Mouse (Mus musculus) stomach, embryonic 15.5 days (tissue): ENCODE measurements around the gene Acd. TPM values are rescaled to one million over a fixed set of nuclear protein-coding genes. Genes with fewer than 3 reads are reported as not detected.
A peak's percentile ranks its signal among the peaks of the same experiment; 100 is the strongest.

Experiments used
- ATAC-seq: fragments of 200-750 bp; cut with Nextera tagmentation; 2 replicates; pipeline ENCODE4 v1.8.0; 2017; ENCODE audit warnings: low read depth, moderate number of reproducible peaks, moderate TSS enrichment; ENCODE audit not compliant: insufficient read depth, low FRiP score
- H3K27ac ChIP-seq: fragments of 300-500 bp; sonication (generic); 2 replicates; pipeline ENCODE4 v1.5.1; 2015; ENCODE audit warnings: mild to moderate bottlenecking, inconsistent platforms
- H3K27me3 ChIP-seq: fragments of 300-500 bp; sonication (generic); replicated peaks from 2 replicates; pipeline ENCODE4 v1.6.1; 2015; ENCODE audit warnings: inconsistent platforms
- H3K36me3 ChIP-seq: fragments of 300-500 bp; sonication (generic); 2 replicates; pipeline ENCODE4 v1.6.1; 2015; ENCODE audit warnings: inconsistent platforms
- H3K4me1 ChIP-seq: fragments of 300-500 bp; sonication (generic); 2 replicates; pipeline ENCODE4 v1.6.1; 2015; ENCODE audit warnings: inconsistent platforms
- H3K4me2 ChIP-seq: fragments of 300-500 bp; sonication (generic); 2 replicates; pipeline ENCODE4 v1.6.1; 2015; ENCODE audit warnings: mild to moderate bottlenecking, inconsistent platforms
- H3K4me3 ChIP-seq: fragments of 300-500 bp; sonication (generic); replicated peaks from 2 replicates; pipeline ENCODE4 v1.5.1; 2015; ENCODE audit warnings: inconsistent platforms
- H3K9ac ChIP-seq: fragments of 300-500 bp; sonication (generic); 2 replicates; pipeline ENCODE4 v1.6.1; 2015; ENCODE audit warnings: inconsistent platforms
- H3K9me3 ChIP-seq: fragments of 300-500 bp; sonication (generic); 2 replicates; pipeline ENCODE4 v1.6.1; 2016; ENCODE audit warnings: inconsistent platforms
- WGBS: fragments of 180-500 bp; shearing (Covaris S2); methylation state at CpG from one replicate; pipeline ENCODE4 v1.1.7; 2015; 5-methylcytosine and 5-hydroxymethylcytosine counted together
- polyA plus RNA-seq: library from polyadenylated mRNA; unstranded; fragments of >200 nt; fragmentation: Nextera tagmentation; extraction: Ambion mirVana; gene quantifications from 2 replicates; pipeline ENCODE4 v1.2.1, GENCODE M21; 2015

Gene Acd
- polyA plus RNA-seq, 1 experiment from 2014 or later = 45.0 TPM

DNA sequence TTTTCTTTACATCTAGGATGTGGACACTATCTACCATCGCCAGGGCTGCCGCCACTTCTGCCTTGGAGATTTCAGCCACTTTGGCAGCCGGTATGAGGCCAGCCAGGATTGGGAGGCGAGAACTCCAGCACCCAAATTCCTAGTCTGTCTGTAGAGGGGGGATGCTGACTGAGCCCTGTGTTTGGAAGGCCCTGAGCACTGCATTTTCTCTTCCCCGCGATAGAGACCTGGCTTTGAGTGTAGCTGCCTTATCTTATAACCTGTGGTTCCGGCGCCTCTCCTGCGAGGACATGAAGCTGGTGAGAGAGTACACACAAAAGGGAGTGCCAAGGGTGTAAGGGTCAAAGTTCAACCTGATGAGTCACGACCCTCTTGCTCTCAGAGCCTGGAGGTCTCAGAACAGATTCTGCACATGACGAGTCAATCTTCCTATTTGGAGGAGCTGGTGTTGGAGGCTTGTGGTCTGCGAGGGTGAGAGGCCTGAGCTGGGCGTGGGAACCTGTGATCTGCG is 12.6 kb downstream of the Acd start:
- Histone ChIP-seq H3K4me2 (no peak overlapping the region), H3K4me1 (peaks cover 7% of the 10 kb centered on the region), H3K27ac (no peak overlapping the region), H3K36me3 (peaks cover 8% of the 10 kb centered on the region; the same call in 1 of the 2 replicates), H3K27me3 (no peaks in the 10 kb centered on the region), H3K9me3 (no peaks in the 10 kb centered on the region), H3K9ac (no peak overlapping the region), H3K4me3 (no peak overlapping the region)
- 49% methylated on average over 14 of the region's 14 CpGs for WGBS
- ATAC-seq = no peak

DNA sequence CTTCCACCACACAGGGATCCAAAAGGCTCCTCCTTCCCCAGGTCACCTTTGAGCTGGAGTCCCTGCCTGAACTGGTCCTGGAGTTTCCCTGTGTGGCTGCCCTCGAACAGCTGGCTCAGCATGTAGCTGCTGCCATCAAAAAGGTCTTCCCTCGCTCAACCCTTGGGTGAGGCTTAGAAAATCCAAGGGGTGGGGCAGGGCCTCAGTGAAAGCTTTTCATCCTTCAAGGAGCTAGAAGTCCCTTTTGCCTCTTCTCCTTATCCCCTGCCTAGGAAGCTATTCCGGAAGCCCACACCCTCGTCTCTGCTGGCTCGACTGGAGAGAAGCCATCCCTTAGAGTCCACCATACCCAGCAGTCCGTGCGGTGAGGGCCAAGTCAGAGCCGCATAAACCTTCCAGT is 13.4 kb downstream of the Acd start:
- Histone ChIP-seq H3K4me1 (peaks cover 7% of the 10 kb centered on the region), H3K27me3 (no peaks in the 10 kb centered on the region), H3K9me3 (no peaks in the 10 kb centered on the region), H3K27ac (no peak overlapping the region), H3K4me2 (no peak overlapping the region), H3K4me3 (no peak overlapping the region), H3K36me3 (peaks cover 8% of the 10 kb centered on the region), H3K9ac (no peak overlapping the region)
- WGBS = 68% methylated on average over 8 of the region's 8 CpGs
- no peak for ATAC-seq

DNA sequence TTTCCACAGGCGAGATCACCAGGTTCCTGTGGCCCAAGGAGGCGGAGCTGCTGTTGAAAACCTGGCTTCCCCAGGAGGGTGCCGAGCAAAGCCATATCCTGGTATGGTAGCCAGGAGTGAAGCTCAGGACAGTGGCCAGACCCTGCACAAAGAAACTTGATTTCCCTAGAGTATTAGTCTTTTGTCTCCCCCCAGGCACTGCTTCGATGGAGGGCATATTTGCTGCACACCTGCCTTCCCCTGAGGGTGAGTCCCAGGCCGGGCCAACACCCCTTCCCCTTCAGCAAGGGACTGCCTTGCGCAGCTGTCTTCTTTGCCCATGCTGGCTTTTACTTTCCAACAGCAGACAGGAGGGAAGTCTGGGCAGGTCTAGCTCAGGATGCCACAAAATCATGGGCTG is 14.4 kb downstream of the Acd start:
- ATAC-seq = no peak
- Histone ChIP-seq H3K4me2 (no peak overlapping the region), H3K36me3 (peaks cover 8% of the 10 kb centered on the region), H3K27me3 (no peaks in the 10 kb centered on the region), H3K4me1 (peaks cover 7% of the 10 kb centered on the region), H3K27ac (no peak overlapping the region), H3K4me3 (no peak overlapping the region), H3K9me3 (no peaks in the 10 kb centered on the region), H3K9ac (no peak overlapping the region)
- WGBS = 63% methylated on average over 6 of the region's 6 CpGs

DNA sequence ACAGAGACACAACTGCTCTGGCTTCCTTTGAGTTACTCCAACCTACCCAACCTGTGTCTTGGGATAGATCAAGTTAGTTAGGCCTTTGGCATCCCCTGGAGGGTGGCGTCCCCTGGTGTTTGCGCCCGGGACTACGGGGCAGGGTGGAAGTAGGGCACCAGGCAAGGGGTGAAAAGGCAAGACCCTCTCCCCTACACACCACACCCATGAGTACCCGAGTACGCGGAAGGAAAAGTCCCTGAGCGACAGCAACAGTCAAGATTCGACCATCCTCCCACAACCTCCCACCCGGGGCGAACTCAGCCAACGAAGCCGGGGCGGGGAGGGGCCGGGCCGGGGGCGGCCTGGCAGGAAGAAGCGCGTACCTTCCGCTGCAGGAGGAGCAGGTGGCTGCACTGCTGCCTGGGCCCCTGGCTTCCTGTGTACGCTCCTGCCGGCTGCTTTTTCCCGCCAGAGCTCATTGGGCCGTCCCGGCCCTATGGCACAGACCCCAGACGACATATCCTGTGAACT is 15.1 kb downstream of the Acd start, which contains the start of gene Carmil2:
Gene Carmil2, plus strand, starts transcription at position 479 of the 513 bp plus-strand sequence.
- 4% methylated on average over 25 of the region's 26 CpGs for WGBS
- no peaks in the 10 kb centered on the region for H3K27me3 ChIP-seq
- peak within 1 kb of the TSS; percentile 46 for H3K4me2 ChIP-seq
- H3K4me3 ChIP-seq = peak within 1 kb of the TSS; percentile 17; the same call in 1 of the 2 replicates
- H3K9me3 ChIP-seq = no peaks in the 10 kb centered on the region
- H3K4me1 ChIP-seq = peaks cover 7% of the 10 kb centered on the region
- H3K27ac ChIP-seq = no peak within 1 kb of the TSS
- H3K9ac ChIP-seq = no peak within 1 kb of the TSS
- peak; percentile 37; the same call in 1 of the 2 replicates for ATAC-seq
- H3K36me3 ChIP-seq = peaks cover 15% of the 10 kb centered on the region

DNA sequence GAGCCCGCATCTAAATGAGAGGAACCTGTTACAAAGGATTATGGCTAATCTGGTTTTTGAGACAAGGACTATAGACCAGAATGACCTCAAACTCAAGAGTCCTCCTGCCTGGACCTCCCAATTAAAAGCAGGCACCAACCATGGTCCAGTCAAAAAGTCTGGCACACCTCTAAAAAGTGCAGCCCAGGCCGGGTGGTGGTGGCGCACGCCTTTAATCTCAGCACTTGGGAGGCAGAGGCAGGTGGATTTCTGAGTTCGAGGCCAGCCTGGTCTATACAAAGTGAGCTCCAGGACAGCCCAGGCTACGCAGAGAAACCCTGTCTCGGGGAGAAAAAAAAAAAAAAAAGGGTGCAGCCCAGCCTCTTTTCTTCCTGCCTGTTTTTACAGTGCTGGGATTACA is 15.6 kb downstream of the Acd start:
- no peak for ATAC-seq
- no peaks in the 10 kb centered on the region for H3K9me3 ChIP-seq
- H3K27ac ChIP-seq = no peak overlapping the region
- H3K4me2 ChIP-seq = peak overlapping the region; percentile 46; the same call in 1 of the 2 replicates
- peaks cover 7% of the 10 kb centered on the region for H3K4me1 ChIP-seq
- no peak overlapping the region for H3K4me3 ChIP-seq
- no peaks in the 10 kb centered on the region for H3K27me3 ChIP-seq
- WGBS = 69% methylated on average over 7 of the region's 7 CpGs
- no peak overlapping the region for H3K9ac ChIP-seq
- H3K36me3 ChIP-seq = peaks cover 20% of the 10 kb centered on the region

DNA sequence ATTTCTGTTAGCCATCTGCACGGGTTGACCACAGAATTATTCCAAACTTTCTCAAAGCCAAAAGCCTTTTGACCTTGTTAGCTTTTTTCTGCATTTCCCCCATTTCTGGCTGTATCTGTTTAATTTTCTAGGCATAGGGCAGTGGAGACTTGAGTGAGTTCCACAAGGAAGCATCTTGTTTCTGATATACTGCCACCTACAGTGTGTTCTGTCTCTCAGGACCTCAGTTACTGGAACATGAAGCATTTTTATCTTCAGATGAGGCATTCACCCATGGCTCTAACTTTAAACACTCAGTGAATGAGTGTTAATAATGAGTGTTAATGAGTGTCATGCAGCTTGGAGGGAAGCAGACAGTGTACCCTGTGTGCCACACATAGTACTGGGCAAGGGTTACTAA is 23.0 kb downstream of the Acd start:
- no peaks in the 10 kb centered on the region for H3K4me1 ChIP-seq
- no peak overlapping the region for H3K27ac ChIP-seq
- H3K27me3 ChIP-seq = no peaks in the 10 kb centered on the region
- no peak overlapping the region for H3K9ac ChIP-seq
- H3K4me2 ChIP-seq = no peak overlapping the region
- no peak overlapping the region for H3K4me3 ChIP-seq
- H3K36me3 ChIP-seq = peaks cover 51% of the 10 kb centered on the region
- no peak for ATAC-seq
- 79% methylated on average over 1 of the region's 1 CpGs for WGBS
- no peaks in the 10 kb centered on the region for H3K9me3 ChIP-seq

DNA sequence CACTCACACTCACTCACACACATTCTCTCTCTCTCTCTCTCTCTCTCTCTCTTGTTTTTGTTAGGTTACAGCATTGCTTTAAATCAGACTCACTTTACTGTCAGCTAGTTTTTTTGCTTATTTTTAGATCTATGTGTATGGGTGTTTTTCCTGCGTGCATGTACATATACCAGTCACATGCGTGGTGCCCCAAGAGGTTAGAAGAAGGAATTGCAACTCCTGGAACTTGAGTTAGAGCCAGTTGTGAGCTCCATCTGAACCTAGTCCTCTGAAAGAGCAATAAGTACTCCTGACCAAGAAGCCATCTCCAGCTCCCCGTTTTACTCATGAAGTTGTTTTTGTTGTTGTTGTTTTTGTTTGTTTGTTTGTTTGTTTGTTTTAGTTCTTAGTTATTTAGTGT is 39.7 kb downstream of the Acd start:
- ATAC-seq = no peak
- 77% methylated on average over 3 of the region's 3 CpGs for WGBS
- H3K4me3 ChIP-seq = no peak overlapping the region

DNA sequence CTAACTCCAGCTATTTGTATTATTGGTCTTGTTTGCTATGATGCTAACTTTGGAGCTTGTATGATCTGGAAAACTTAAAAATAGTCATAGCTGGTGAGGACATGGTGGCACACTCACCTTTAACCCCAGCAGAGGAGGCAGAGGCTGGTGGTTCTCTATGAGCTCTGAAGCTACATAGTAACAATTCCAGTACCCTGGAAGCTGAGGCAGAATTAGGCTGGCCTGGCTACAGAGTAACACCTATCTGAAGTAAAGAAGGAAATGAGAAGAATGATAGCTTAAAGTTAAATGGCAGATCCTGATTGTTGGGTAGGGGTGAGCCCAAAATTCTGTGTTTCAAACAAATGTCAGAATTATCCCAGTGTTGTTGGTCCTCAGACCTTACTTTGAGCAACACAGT is 43.3 kb downstream of the Acd start:
- Histone ChIP-seq H3K27me3 (no peaks in the 10 kb centered on the region), H3K27ac (no peak overlapping the region), H3K9ac (no peak overlapping the region), H3K9me3 (no peaks in the 10 kb centered on the region), H3K4me2 (no peak overlapping the region), H3K36me3 (peaks cover 7% of the 10 kb centered on the region; the same call in 1 of the 2 replicates), H3K4me3 (no peak overlapping the region), H3K4me1 (no peaks in the 10 kb centered on the region)
- ATAC-seq = no peak

More for the DNA sequence above, 39.7 kb downstream of the Acd start:
- Histone ChIP-seq H3K4me2 (no peak overlapping the region), H3K9me3 (no peaks in the 10 kb centered on the region), H3K36me3 (peaks cover 19% of the 10 kb centered on the region), H3K27ac (no peak overlapping the region), H3K27me3 (no peaks in the 10 kb centered on the region), H3K4me1 (no peaks in the 10 kb centered on the region), H3K9ac (no peak overlapping the region)

DNA sequence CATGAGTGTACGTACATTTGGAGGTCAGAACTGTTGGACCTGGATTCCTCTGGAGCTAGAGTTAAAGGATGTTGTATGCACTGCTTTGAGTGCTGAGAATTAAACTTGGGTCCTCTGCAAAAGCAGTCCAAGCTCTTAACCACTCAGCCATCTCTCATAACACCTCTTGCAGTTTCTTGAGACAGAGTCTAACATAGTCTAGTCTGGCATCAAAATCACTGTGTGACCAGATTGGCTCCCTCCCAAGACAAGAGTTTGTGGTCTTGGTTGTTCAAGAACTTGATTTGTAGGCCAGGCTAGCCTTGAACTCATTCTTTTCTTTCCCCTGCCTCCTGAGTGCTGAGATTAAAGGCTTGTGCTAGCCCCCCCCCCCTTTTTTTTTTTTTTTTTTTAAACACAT is 52.0 kb downstream of the Acd start:
- no peak for ATAC-seq
- H3K36me3 ChIP-seq = peaks cover 20% of the 10 kb centered on the region
- H3K4me1 ChIP-seq = no peaks in the 10 kb centered on the region
- H3K27ac ChIP-seq = no peak overlapping the region
- H3K4me2 ChIP-seq = no peak overlapping the region
- 89% methylated on average over 1 of the region's 1 CpGs for WGBS
- no peak overlapping the region for H3K9ac ChIP-seq
- H3K27me3 ChIP-seq = no peaks in the 10 kb centered on the region
- no peak overlapping the region for H3K4me3 ChIP-seq
- H3K9me3 ChIP-seq = no peaks in the 10 kb centered on the region

Other genes starting within 250 kb of the Acd start
- gene Tppp3, start 229.6 kb downstream of the Acd start, polyA plus RNA-seq = 44.7 and 45.5 TPM in 2 replicates
- 32.2 and 34.7 TPM in 2 replicates for gene Zdhhc1, start 204.2 kb downstream of the Acd start, polyA plus RNA-seq
- gene Hsd11b2, start 182.3 kb downstream of the Acd start, polyA plus RNA-seq = 2.5 and 2.7 TPM in 2 replicates
- gene Atp6v0d1, start 135.1 kb downstream of the Acd start, polyA plus RNA-seq = 73.2 and 75.8 TPM in 2 replicates
- 21.0 and 23.4 TPM in 2 replicates for gene Ripor1, start 95.8 kb downstream of the Acd start, polyA plus RNA-seq
- 109 and 112 TPM in 2 replicates for gene Ctcf, start 64.5 kb downstream of the Acd start, polyA plus RNA-seq
- 0.77 and 1.1 TPM in 2 replicates for gene Agrp, start 63.7 kb downstream of the Acd start, polyA plus RNA-seq
- 1.2 and 1.4 TPM in 2 replicates for gene Carmil2, start 14.8 kb downstream of the Acd start, polyA plus RNA-seq
- gene Pard6a, start within 50 bp of the Acd start, polyA plus RNA-seq = 14.9 and 15.0 TPM in 2 replicates
- 0.19 TPM in 1 of 2 replicates, not detected in the other for gene 4933405L10Rik, start 6.6 kb upstream of the Acd start, polyA plus RNA-seq
- gene Enkd1, start 7.1 kb upstream of the Acd start, polyA plus RNA-seq = 18.0 and 18.1 TPM in 2 replicates
- gene Gfod2, start 57.6 kb upstream of the Acd start, polyA plus RNA-seq = 16.0 and 16.2 TPM in 2 replicates
- 13.1 and 13.4 TPM in 2 replicates for gene Ranbp10, start 126.2 kb upstream of the Acd start, polyA plus RNA-seq
- not detected in 2 replicates for gene Tsnaxip1, start 126.6 kb upstream of the Acd start, polyA plus RNA-seq
- gene Cenpt, start 152.2 kb upstream of the Acd start, polyA plus RNA-seq = 38.0 and 41.2 TPM in 2 replicates
- gene Thap11, start 154.0 kb upstream of the Acd start, polyA plus RNA-seq = 61.6 and 63.3 TPM in 2 replicates
- gene Nutf2, start 159.5 kb upstream of the Acd start, polyA plus RNA-seq = 151 and 214 TPM in 2 replicates
- gene Edc4, start 179.8 kb upstream of the Acd start, polyA plus RNA-seq = 35.7 and 41.9 TPM in 2 replicates
- gene Nrn1l, start 192.5 kb upstream of the Acd start, polyA plus RNA-seq = 0.31 and 0.63 TPM in 2 replicates
- 28.7 and 30.7 TPM in 2 replicates for gene Pskh1, start 199.3 kb upstream of the Acd start, polyA plus RNA-seq
- 1.9 and 3.8 TPM in 2 replicates for gene Ctrl, start 232.8 kb upstream of the Acd start, polyA plus RNA-seq
- gene Psmb10, start 237.3 kb upstream of the Acd start, polyA plus RNA-seq = 61.2 and 61.4 TPM in 2 replicates
- gene Lcat, start 242.3 kb upstream of the Acd start, polyA plus RNA-seq = 2.9 and 5.8 TPM in 2 replicates